Mouse (Mus musculus): ENCODE data around the gene Medag. TPM values are rescaled to one million over a fixed set of nuclear protein-coding genes. Genes with fewer than 3 reads are reported as not detected.

Medag gene
- 6.4 and 6.5 TPM in 2 replicates for polyA plus RNA-seq (2015; fragmentation: Nextera tagmentation; extraction: Ambion mirVana)

DNA sequence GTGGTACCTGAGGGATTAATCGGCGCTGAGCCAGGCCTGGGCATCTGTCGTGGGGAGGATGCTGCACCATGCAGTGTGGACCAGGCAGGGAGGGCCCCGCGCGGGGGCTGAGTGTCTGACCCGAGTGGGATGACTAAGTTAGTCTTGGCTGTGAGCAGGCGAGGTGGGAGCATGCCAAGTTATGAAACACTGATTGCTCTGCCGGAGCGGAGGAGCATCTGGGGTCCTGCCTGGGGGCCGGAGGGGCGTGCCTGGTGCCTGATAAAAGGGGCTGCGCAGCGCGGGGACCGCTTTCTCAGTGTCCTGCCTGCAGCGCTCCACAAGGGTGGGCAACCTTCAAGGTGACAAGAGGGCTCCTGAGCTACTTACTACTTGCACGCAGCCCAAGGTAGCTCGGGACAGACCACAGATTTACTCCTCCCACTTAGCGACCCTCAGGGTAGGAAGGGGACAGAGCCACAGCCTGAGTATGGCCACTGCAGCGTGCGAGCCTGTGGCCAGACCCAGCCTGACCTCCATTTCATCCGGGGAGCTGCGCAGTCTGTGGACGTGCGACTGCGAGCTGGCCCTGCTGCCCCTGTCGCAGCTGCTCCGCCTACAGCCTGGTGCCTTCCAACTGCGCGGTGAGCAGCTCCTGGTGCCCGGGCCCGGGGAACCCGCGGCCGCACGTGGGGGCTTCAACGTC is at the start of gene Medag:
Gene Medag, plus strand, starts transcription at position 241 of the 685 bp plus-strand sequence.
- peak; percentile 68 for ATAC-seq
- Histone ChIP-seq H3K27me3 (replicated peaks; ENCODE audit: control insufficient read depth, insufficient read depth, low read length) (no peaks in the 10 kb centered on the region), H3K4me3 (ENCODE audit: low read length) (peak within 1 kb of the TSS; percentile 35), H3K27ac (ENCODE audit: low read depth, low read length) (peak within 1 kb of the TSS; percentile 71), H3K4me1 (ENCODE audit: control insufficient read depth, insufficient read depth, low read depth, low read length) (peaks cover 17% of the 10 kb centered on the region), H3K36me3 (ENCODE audit: control insufficient read depth, insufficient read depth, low read length) (no peaks in the 10 kb centered on the region), H3K9ac (ENCODE audit: low read depth, low read length) (peak within 1 kb of the TSS; percentile 62), H3K9me3 (ENCODE audit: control insufficient read depth, low read length) (no peaks in the 10 kb centered on the region; the same call in 1 of the 2 replicates), H3K4me2 (ENCODE audit: low read length) (peak within 1 kb of the TSS; percentile 57)
- WGBS: 4% methylated on average over 36 of the region's 38 CpGs

DNA sequence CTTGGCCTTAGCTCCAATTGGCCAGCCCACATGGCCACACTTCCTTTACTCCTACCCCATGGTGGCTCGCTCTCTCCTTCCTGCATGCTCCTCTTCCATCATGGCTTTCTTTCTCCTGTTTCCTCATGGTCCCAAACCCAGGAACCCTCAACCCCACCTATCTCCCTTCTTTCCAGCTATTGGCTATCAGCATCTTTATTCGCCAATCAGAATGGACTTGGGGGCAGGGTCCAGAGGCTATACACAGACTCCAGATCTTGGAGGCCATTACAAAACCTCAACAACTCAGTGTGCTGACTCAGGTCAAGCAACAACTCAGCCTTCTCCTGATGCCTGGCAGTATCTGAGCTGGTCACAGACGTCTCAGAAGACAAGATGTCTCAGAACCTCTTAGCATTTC is 48.9 kb upstream of the Medag start:
- no peaks in the 10 kb centered on the region for H3K4me1 ChIP-seq (ENCODE audit: control insufficient read depth, insufficient read depth, low read depth, low read length)
- H3K27ac ChIP-seq (ENCODE audit: low read depth, low read length): no peak overlapping the region
- no peak overlapping the region for H3K9ac ChIP-seq (ENCODE audit: low read depth, low read length)
- no peaks in the 10 kb centered on the region for H3K9me3 ChIP-seq (ENCODE audit: control insufficient read depth, low read length)
- ATAC-seq: no peak
- no peak overlapping the region for H3K4me2 ChIP-seq (ENCODE audit: low read length)
- H3K4me3 ChIP-seq (ENCODE audit: low read length): no peak overlapping the region
- WGBS: 90% methylated on average over 3 of the region's 3 CpGs
- H3K36me3 ChIP-seq (ENCODE audit: control insufficient read depth, insufficient read depth, low read length): no peaks in the 10 kb centered on the region
- H3K27me3 ChIP-seq (replicated peaks; ENCODE audit: control insufficient read depth, insufficient read depth, low read length): no peaks in the 10 kb centered on the region

DNA sequence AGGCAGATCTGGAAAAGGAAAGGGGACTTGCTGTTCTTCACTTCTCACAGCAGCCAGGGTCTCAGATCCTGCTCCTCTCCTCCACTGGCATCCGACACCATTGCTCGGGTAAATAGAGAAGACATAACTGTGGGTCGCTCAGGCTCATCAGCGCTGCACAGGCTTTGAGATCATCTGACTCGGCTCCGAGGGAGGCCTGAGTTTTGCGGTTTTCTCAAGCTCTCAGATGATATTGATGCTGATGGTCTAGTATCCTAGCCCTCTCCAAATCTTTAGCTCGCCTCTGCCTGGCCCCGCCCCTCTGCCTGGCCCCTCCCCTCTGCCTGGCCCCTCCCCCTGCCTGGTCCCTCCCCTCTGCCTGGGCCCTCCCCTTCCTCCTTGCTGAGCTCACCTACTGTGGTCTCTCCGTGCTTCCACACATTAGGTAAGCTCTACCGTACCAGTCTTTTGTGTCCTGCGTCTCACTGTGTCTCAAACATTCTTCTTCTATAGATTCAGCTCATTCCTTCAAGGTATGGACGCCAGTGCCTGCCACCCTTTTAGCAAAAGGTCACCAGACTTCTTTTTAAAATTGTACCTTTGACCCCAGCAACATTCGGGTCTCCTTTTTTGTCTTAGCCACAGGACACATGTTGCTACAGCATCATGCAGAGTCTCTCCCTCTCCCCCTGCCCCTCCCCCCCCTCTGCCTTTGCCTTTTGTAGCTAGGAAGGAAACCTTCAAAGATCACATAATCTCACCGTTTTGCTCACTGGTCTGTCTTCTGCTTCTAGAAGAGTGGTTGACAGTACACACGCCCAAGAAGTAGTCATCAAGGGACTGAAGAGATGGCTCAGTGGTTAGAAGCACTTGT is 47.4 kb upstream of the Medag start:
- no peaks in the 10 kb centered on the region for H3K27me3 ChIP-seq (replicated peaks; ENCODE audit: control insufficient read depth, insufficient read depth, low read length)
- peak; percentile 42; the same call in 1 of the 2 replicates for ATAC-seq
- no peak overlapping the region for H3K27ac ChIP-seq (ENCODE audit: low read depth, low read length)
- H3K36me3 ChIP-seq (ENCODE audit: control insufficient read depth, insufficient read depth, low read length): no peaks in the 10 kb centered on the region
- no peak overlapping the region for H3K4me2 ChIP-seq (ENCODE audit: low read length)
- H3K9ac ChIP-seq (ENCODE audit: low read depth, low read length): no peak overlapping the region
- WGBS: 54% methylated on average over 16 of the region's 16 CpGs
- no peaks in the 10 kb centered on the region for H3K4me1 ChIP-seq (ENCODE audit: control insufficient read depth, insufficient read depth, low read depth, low read length)
- no peaks in the 10 kb centered on the region for H3K9me3 ChIP-seq (ENCODE audit: control insufficient read depth, low read length)
- no peak overlapping the region for H3K4me3 ChIP-seq (ENCODE audit: low read length)

DNA sequence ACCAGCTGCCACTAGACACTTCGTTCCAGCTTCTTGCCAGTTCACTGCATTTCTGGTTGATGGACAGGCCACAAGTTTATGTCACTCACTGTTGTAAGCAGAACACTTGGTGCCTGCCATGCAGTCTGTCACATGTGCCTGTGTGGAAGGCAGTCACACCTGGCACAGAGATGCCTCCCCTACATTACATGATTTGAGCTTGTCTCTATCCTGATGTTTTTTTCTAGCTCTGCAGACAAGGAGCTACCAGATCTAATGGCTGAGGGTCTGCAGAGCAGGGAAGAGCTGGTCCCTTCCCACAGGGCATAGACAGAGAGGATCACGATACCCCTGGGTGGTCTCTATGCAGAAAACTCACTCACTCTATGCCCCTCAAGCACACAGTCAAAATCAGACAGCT is 44.5 kb upstream of the Medag start:
- Histone ChIP-seq H3K4me1 (ENCODE audit: control insufficient read depth, insufficient read depth, low read depth, low read length) (peaks cover 6% of the 10 kb centered on the region; the same call in 1 of the 2 replicates), H3K9me3 (ENCODE audit: control insufficient read depth, low read length) (no peaks in the 10 kb centered on the region), H3K9ac (ENCODE audit: low read depth, low read length) (no peak overlapping the region), H3K36me3 (ENCODE audit: control insufficient read depth, insufficient read depth, low read length) (no peaks in the 10 kb centered on the region), H3K4me2 (ENCODE audit: low read length) (no peak overlapping the region), H3K27me3 (replicated peaks; ENCODE audit: control insufficient read depth, insufficient read depth, low read length) (no peaks in the 10 kb centered on the region), H3K27ac (ENCODE audit: low read depth, low read length) (no peak overlapping the region), H3K4me3 (ENCODE audit: low read length) (no peak overlapping the region)
- WGBS: 68% methylated on average over 2 of the region's 2 CpGs
- ATAC-seq: no peak

DNA sequence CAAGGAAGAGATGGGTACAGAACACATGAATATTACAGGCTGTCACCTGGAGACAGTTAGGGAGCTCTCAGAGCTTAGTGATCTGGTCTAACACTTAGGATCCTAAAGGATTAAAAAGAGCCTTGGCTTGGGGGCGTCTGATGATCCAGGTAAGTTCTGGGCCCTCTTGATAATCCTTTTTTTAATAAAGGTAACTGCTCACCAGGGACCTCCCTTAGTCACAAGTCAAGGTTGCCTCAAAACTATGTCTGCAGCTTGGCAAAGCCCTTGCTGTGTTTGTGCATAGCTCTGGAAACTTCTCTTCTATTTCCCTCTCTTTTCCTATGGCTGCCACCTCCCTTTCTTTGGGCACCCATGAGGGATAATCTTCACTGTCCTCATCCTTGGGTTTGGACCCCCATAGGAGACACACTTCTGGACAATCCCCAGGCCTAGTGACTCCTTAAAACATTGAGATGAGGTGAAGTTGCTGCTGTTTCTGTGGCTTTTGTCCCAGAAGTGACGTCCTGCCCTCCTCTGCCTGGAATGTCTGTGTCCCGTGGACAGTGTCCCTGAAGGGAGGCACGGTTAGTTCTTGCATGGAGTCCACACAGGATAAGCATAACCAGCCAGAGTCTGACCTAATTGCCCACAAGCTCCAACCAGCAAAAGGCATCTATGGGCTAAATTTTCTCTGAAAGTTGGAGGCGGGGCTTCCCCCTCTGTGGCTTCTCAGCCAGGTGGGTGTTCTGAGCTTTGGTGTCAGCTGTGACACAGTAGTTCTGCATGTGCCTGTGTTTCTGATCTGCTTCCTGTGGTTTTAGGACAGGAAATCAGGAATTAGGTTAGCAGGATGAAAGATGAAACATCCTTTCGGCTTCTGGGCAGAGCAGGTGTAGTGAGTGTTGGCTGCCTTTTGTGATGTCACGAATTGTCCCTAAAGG is 43.7 kb upstream of the Medag start:
- Histone ChIP-seq H3K4me1 (ENCODE audit: control insufficient read depth, insufficient read depth, low read depth, low read length) (peaks cover 6% of the 10 kb centered on the region; the same call in 1 of the 2 replicates), H3K9me3 (ENCODE audit: control insufficient read depth, low read length) (no peaks in the 10 kb centered on the region), H3K27ac (ENCODE audit: low read depth, low read length) (no peak overlapping the region), H3K4me3 (ENCODE audit: low read length) (no peak overlapping the region), H3K36me3 (ENCODE audit: control insufficient read depth, insufficient read depth, low read length) (no peaks in the 10 kb centered on the region), H3K4me2 (ENCODE audit: low read length) (no peak overlapping the region), H3K9ac (ENCODE audit: low read depth, low read length) (no peak overlapping the region), H3K27me3 (replicated peaks; ENCODE audit: control insufficient read depth, insufficient read depth, low read length) (no peaks in the 10 kb centered on the region)
- WGBS: 71% methylated on average over 7 of the region's 7 CpGs
- no peak for ATAC-seq

DNA sequence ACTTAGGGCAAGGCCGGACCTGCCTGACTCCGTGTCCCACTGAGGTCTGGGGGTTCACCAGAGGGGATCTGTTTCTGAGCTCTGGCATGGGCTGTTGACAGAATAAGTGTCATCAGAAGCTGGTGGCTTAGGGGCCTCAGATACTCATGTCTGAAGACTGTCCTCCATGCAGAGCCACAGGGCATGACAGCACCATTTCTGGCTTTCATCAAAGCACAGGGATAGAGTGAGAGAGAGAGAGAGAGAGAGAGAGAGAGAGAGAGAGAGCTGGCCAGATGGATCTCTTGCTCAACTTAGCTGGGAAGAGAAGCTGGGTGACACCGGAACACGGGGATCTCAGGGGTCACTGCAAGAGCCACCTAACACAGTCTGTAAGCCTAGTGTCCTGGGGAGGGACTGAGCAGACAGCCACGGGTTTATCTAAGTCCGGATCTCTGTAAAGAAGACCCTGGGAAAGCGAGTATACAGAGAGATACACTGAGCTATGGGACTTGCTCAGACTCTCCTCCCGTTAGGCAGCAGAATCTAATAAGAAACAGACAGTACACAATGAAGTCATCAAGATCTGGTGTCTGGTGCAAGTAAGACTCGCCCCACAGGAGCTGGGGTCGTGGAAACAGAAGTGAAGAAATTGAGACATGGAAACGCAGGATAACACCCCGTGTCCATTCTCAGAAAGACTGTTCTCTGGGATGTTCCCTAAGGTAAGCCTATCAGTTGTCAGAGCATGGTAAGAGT is 42.8 kb upstream of the Medag start:
- H3K27ac ChIP-seq (ENCODE audit: low read depth, low read length): no peak overlapping the region; the same call in 1 of the 2 replicates
- no peak for ATAC-seq
- H3K4me1 ChIP-seq (ENCODE audit: control insufficient read depth, insufficient read depth, low read depth, low read length): peaks cover 6% of the 10 kb centered on the region; the same call in 1 of the 2 replicates
- no peaks in the 10 kb centered on the region for H3K36me3 ChIP-seq (ENCODE audit: control insufficient read depth, insufficient read depth, low read length)
- no peak overlapping the region for H3K4me3 ChIP-seq (ENCODE audit: low read length)
- H3K9ac ChIP-seq (ENCODE audit: low read depth, low read length): no peak overlapping the region
- H3K9me3 ChIP-seq (ENCODE audit: control insufficient read depth, low read length): no peaks in the 10 kb centered on the region
- WGBS: 66% methylated on average over 12 of the region's 12 CpGs
- no peak overlapping the region for H3K4me2 ChIP-seq (ENCODE audit: low read length)
- H3K27me3 ChIP-seq (replicated peaks; ENCODE audit: control insufficient read depth, insufficient read depth, low read length): no peaks in the 10 kb centered on the region

DNA sequence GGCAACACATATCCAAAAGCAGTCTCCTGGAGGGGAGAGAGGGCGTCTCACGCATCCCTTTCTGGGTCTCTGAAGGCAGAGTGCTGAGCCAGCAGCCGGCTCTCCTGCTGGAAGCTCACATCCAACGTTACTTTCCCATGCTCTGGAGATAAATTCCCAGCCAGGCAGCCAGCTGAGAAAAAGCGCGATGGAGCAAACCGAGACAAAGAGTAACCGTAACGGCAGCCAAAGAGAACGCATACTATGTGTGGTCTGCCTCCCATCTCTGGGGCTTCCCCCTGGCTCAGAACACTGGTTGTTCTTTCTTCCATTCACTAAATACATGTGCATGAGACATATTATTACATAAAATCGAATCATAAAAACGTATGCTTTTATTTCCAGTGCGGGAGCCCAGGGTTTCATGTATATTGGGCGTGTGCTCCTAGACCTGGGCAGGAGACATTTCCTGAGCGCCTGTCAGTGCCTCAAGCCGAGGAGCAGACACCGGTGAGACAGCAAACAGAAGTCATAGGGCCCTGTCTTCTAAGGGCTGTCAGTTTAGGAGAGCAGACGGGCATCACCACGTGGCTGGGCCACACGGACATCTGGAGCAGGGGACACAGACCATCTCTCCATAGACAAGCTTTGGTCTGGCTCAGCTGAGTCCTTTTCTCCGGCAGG is 42.0 kb upstream of the Medag start:
- Histone ChIP-seq H3K36me3 (ENCODE audit: control insufficient read depth, insufficient read depth, low read length) (no peaks in the 10 kb centered on the region), H3K4me2 (ENCODE audit: low read length) (no peak overlapping the region), H3K9ac (ENCODE audit: low read depth, low read length) (no peak overlapping the region), H3K9me3 (ENCODE audit: control insufficient read depth, low read length) (no peaks in the 10 kb centered on the region), H3K27ac (ENCODE audit: low read depth, low read length) (peak overlapping the region; percentile 37; the same call in 1 of the 2 replicates), H3K4me3 (ENCODE audit: low read length) (no peak overlapping the region), H3K27me3 (replicated peaks; ENCODE audit: control insufficient read depth, insufficient read depth, low read length) (no peaks in the 10 kb centered on the region), H3K4me1 (ENCODE audit: control insufficient read depth, insufficient read depth, low read depth, low read length) (peaks cover 6% of the 10 kb centered on the region; the same call in 1 of the 2 replicates)
- ATAC-seq: no peak
- WGBS: 56% methylated on average over 21 of the region's 21 CpGs

DNA sequence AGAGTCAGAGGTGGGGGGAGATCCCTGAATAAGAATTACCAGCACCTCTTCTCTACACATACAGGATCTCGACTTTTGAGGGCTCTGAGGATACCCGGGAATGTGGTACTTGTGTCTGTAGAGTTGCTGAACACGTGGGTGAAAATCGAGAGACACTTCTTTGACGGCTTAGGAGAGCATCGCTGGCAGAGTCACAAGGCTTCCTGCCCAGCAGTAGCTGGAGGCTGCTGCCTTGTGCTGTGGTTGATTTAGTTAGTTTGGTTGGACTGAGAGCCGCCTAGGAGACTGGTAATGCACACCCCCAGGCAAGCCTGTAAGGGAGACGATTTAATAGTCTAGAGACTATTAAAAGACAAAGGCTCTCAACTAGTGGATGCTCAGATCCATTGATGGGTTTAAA is 39.5 kb upstream of the Medag start:
- H3K27me3 ChIP-seq (replicated peaks; ENCODE audit: control insufficient read depth, insufficient read depth, low read length): no peaks in the 10 kb centered on the region
- no peak overlapping the region for H3K4me3 ChIP-seq (ENCODE audit: low read length)

More for the DNA sequence above, 39.5 kb upstream of the Medag start:
- no peak overlapping the region for H3K27ac ChIP-seq (ENCODE audit: low read depth, low read length)
- H3K9me3 ChIP-seq (ENCODE audit: control insufficient read depth, low read length): no peaks in the 10 kb centered on the region
- H3K9ac ChIP-seq (ENCODE audit: low read depth, low read length): no peak overlapping the region
- H3K36me3 ChIP-seq (ENCODE audit: control insufficient read depth, insufficient read depth, low read length): no peaks in the 10 kb centered on the region
- peaks cover 16% of the 10 kb centered on the region for H3K4me1 ChIP-seq (ENCODE audit: control insufficient read depth, insufficient read depth, low read depth, low read length)
- WGBS: 81% methylated on average over 8 of the region's 8 CpGs
- H3K4me2 ChIP-seq (ENCODE audit: low read length): no peak overlapping the region
- no peak for ATAC-seq
